Mouse (Mus musculus): ENCODE data around the gene Trip6.

The Trip6 gene

DNA sequence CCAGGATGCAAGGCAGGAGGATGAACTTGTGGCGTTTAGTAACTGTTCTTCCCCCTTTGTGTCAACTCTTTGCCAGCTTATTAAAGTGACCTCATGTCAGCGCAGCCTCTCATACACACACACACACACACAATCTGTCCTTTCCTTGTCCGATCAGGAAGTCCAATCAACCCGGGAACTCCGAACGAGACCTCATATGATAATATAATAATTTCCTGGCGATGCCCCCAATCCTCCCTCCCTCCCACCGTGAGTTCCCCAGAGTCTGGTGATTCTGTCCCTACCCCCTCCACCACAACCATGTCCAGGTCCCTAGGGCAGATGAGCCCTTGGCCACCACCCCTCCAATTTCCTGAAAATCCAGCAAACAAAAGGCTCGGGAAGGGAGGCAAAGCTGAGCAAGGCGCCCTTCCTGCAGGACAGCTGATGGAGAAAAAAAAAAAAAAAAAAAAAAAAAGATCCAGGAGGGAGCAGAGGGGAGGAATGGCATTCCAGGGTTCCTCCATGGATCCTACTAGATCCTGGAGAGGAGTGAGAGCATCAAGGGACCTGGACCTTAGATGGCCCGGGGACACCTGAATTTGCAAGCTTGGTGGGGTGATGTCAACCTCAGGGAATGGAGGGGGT lies 24.6 kb upstream of the Trip6 start:
- no peak for DNase-seq (ENCODE audit: low spot score in 2 of 2)

DNA sequence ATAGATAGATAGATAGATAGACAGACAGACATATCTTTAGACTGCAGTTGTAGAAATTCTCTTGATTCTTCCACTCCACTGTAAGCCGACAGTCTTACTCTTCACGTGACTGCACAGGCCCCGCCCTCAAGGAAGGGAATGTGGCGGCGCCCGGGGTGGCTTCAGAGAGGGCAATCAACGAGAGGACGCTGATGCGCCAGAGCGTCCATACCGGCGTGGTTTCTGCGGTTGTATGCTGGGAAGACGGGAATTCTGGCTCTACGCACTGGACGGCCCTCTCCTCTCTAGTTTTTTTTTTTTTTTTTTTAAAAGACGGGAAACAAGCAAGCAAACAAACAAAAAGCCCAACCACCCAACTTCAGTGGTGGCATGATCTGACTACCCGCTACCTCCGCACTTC lies 24.1 kb upstream of the Trip6 start:
- DNase-seq (ENCODE audit: low spot score in 2 of 2): peak; percentile 84 to 87

DNA sequence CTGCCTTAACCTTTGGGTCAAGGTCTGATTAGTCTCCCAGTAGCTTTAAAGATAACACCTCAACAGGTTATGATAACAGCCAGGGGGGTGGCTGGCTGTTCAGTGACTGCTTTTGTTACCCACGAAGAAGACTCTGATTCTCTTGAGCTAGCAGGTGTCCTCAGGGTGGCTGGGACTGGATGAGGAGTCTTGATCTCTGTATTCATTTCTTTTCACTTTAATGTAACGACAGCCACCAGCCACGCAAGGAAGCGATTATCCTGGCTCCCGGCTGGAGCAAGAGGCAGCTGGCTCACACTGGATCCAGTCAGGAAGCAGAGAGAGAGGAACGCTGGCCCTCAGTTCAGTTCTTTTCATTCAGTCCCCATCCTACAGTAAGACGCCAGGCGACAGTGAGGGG lies 23.0 kb upstream of the Trip6 start:
- no peak for DNase-seq (ENCODE audit: low spot score in 2 of 2)

DNA sequence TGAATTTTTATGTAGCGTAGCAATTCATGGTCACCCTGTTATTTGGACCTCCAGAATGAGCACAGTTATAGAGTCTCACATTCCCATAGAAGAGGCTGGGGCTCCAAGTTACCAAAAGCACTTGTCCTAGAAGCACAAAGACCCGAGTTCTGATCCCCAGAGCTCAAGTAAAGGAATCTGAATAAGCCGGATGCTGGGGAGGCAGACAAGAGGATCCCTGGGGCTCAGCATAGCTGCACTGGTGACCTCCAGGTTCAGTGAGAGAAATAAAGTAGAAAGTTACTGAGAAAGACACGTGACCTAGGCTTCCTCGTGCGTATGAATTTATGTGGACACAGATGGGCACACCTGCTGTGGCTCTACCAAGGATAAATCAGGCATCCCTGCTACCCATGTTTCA lies 20.9 kb upstream of the Trip6 start:
- no peak for DNase-seq (ENCODE audit: low spot score in 2 of 2)

DNA sequence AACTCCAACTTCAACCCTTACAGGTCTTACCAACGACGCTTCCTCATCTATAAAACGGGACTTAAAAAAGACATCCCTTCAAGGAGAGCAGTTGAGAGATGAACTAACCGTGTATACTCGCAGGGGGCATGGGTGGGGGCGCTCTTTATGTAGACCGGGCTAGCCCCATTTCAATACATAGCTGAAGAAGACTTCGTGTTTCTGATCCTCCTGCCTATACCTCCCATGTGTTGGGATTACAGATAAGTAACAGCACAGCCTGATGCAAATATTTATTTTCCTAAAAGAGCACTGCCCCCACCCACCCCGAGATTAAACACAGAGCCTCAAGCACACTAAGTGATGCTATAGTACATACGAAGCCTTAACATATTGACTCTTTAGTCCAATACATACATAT lies 20.1 kb upstream of the Trip6 start:
- no peak for DNase-seq (ENCODE audit: low spot score in 2 of 2)

DNA sequence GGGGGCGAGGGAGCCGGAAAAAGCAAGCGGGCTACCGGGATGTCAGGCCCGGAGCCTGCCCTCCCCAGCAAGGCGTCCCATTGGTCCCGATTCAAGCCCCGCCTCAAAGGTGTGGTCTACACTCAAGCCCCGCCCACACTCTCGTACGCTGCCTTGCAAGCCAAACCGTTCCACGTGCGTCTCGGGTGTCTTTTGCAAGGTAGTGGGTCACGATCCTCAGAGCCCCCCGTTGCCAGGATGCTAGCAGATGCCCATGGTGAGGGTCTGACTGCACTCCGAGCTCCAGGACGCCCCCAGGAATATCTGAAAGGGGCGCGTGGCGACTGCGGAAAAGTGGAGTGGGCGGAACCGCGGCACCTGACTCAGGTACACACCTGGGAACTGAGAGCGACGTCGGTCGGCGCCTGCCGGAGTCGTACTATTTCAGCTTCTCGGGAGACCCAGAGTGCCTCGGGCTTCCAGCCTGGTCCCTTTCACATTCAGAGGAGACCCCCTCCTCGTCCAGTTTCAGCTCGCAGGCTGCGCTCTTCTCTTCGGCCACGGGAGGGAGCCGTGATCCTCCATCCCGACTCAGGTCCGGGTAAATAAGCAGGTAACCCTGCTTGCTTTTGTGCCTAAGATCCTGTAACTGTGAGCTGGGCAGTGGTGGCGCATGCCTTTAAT lies 19.4 kb upstream of the Trip6 start, which contains the start of gene Slc12a9:
TSS of gene Slc12a9 (minus strand) at position 86 of the 663 bp plus-strand sequence.
- DNase-seq (ENCODE audit: low spot score in 2 of 2): peak; percentile 90 to 92

DNA sequence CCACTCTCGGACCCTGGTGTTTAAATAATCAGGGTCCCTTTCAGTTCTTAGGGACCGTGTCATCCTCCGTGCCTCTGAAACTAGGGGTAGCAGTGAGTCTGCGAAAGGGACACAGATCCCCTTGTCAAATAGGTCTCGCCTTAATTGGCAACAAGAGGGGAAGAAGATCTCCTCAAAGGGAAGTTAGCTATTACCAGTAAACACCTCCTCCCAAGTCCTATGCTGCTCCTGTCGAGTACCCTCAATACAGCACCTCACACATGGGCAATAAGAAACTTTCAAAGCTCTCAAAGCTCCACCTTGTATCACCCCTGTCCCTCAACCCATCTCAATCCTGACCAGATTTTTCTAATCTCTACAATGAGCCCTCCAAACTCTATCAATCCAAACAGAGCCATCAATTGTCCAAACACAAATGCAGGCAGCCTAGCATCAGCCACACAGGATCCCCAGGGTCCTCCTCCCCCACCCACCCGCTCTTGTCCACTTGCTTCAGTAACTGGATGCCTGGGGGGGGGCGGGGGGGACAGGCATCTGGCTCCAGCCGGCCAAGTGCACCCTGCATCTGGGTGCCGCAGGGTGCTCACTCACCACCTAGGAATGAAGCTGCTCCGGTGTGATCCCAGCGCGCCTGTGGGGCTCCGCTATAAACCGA lies 18.8 kb upstream of the Trip6 start:
- no peak for DNase-seq (ENCODE audit: low spot score in 2 of 2)

DNA sequence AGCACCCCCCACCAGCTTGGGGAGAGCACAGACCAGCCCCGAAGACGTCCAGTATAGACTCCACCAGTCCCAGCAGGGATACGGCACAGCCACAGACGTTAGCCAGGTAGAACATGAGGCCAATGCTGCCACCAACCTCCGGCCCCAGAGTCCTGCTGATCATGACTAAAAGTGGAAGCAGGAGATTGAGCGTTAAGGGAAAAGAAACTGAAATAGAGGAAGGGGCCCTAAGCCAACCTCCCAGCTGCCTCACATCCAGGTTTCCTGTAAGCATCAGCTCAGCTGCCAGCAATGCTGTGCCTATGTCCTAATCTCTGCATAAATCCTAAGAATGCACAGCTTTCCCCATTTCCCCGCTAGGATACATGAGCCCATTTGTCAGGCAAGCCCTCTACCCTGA lies 16.7 kb upstream of the Trip6 start:
- DNase-seq (ENCODE audit: low spot score in 2 of 2): no peak

DNA sequence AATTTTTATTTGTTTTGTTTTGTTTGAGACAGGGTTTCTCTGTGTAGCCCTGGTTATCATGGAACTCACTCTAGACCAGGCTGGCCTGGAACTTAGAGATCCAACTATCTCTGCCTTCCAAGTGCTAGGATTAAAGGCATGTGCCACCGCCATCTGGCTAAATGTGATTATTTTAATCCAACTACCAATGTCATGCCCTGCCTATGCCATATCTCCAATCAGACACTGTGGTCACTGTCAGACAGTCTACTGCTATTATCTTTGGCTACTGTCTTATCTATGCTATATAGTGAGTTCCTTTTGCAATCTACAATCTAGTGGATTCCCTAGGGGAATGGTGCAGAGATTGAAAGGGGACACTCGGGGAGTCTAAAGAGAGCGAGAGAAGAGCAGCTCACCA lies 6.8 kb upstream of the Trip6 start:
- no peak for DNase-seq (ENCODE audit: low spot score in 2 of 2)

DNA sequence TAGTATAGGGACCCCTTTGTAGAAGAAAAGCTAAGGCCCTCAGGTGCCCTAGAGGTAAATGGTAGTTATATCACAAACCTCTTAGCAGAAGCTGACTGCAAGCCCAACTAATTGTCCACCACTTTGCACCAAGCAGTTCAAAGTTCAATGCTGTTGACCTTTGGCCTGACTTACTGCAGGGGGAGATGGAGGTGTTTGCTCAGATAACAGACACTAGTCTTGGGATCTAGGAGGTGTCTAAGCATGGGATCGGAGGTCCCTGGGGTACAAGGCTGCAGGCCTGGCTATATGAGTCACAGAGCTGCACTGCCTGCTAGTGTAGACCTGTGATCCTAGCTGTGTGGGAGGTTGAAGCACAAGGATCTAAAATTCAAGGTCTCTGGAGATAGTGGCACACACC lies 4.4 kb upstream of the Trip6 start:
- DNase-seq (ENCODE audit: low spot score in 2 of 2): no peak

DNA sequence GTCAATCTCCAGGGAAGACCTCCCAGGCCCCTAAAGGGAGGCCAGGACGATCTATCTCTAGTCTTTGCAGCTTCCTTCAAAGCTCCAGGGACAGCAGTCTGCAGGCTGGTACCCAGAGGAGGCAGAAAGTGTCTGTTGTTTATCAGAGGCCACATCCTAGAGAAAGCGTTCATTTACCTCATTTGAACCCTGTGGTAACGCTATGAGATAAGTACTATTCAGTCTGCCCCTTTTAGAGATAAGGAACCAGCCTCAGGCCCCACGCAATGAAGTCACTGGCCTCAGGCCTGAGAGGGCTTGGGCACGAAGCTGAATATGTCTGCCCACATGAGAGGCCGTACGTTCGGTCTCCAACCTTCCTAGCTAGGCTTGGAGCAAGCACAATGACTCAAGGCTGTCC lies 3.2 kb upstream of the Trip6 start:
- DNase-seq (ENCODE audit: low spot score in 2 of 2): no peak

DNA sequence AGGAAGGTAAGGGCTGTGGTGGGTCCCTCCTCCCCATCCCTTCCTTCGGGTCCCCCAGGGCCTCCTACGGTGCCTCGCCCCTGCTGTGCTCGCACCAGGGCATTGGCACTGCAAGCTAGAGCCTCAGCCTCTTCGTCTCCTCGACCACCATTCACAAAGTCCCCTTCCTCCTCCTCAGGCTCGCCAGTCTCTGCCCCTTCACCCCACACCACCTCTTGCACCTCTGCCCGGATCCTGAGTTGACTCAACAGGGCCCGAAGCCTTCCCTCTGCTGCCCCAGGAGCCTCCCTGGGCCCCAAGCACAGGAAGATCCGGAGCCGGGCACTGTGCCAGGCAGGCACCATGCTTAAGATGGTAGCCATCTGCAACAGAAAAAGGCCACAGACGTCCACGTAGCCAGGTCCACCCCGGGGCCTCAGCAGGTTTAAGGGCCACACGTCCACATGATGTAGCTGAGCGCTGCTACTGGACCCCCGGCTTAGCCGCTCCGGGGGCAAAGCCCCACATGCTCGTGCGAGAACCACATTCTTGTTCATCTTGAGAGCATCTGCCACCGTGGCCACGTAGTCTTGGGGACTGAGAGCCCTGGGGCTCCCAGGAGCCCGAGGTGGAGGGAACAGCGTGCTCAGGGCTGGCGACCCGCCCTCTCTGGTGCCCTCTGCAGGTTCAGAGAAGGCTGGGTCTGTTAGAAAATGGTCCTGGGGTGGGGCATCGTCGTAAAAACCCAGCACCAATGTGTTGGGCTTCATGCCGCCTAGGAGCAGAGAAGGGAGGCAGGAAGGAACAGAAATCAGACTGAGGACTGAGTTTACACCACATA lies 1.1 kb upstream of the Trip6 start:
- no peak for DNase-seq (ENCODE audit: low spot score in 2 of 2)

DNA sequence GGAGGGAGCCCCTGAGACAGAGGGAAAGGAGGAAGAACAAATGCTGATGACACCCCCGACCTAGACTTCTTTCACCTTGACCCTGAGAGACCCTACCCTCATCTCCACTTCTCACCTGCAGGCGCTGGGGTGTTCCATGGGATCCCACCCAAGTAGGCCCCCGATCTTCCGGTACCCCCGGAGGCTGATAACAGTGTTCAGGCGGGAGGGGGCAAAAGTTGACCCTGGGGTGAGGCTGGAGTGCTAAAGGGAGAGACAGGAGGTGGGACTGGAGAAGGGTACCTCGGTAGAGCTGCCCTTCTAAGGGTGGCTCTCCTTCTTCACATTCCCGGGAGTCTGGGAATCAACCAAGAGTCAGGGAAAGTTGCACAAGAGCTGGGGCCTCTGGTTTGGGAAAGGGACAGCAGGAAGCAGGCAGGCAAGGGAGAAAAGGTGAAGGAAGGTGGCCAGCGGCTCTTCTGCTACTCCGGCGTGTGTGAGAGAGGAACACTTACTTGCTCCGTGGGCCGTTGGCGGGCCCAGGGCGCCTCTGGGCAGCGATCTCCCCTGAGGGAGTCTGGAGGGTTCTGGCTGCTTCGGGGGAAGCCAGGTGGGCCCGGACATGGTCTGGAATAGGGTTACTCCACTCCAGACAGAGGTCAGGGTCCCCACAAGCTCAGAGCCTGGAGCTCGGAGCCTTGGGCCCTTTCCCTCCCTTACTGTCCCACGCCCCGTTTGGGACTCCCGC lies 575 bp downstream of the Trip6 start:
- no peak for DNase-seq (ENCODE audit: low spot score in 2 of 2)

DNA sequence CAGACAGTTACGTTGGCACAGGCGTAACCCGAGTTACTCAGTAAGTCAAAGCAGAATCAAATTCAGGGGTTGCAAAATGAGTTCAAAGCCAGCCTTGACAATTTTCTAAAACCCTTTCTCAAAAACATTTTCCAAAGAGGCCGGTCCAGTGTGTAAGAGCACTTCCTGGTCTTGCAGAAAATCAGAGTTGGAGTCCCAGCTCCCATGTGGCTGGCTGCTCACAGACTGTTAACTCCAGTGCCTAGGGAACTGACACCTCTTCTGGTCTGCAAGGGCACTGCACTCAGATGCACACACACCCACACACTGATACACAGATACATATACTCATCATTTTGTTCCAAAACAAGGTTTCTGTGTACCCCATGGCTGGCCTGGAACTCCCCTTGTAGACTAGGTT lies 5.8 kb downstream of the Trip6 start:
- no peak for DNase-seq (ENCODE audit: low spot score in 2 of 2)

DNA sequence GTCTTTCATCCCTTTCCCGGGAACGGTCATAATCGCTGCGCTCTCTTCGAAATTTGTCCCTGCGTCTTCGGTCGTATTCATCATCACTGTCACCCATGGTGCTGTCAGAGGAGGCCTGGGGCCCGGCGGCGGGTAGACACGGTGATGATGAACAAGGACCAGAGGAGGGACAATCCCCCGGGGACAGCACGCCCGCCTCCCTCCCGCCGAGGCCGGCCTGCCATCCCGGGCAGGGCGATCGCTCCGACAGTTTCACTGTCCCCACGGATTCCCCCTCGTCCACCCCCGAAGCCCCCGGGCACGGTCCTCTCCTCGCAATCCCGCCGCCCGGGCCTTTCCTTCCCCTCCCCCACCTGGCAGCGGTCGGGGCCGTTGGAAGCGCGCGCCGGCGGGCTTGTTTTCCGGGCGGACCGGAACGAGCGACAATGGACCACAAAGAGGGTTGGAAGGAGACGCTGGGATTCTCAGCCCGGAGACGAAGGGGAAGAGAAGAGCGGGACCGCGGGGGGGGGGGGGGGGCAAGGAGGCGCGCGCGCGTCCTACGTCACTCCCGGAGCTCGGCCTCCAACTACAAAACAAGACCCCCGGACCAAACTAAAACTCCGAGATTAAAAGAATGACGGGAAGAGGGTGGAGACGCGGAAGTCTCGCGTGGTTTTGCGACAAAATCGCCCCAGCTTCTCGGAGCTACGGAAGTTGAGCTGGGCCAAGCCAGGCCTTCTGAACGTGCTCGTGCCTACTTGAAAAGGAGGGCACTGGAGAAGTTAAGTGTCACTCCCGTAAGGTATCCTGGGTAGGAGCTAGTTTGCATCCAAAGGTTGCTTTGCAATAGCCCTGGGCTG lies 6.9 kb downstream of the Trip6 start, which contains the start of gene Srrt:
TSS of gene Srrt (minus strand) at position 604 of the 842 bp plus-strand sequence.
- DNase-seq (ENCODE audit: low spot score in 2 of 2): peak; percentile 89 to 91

DNA sequence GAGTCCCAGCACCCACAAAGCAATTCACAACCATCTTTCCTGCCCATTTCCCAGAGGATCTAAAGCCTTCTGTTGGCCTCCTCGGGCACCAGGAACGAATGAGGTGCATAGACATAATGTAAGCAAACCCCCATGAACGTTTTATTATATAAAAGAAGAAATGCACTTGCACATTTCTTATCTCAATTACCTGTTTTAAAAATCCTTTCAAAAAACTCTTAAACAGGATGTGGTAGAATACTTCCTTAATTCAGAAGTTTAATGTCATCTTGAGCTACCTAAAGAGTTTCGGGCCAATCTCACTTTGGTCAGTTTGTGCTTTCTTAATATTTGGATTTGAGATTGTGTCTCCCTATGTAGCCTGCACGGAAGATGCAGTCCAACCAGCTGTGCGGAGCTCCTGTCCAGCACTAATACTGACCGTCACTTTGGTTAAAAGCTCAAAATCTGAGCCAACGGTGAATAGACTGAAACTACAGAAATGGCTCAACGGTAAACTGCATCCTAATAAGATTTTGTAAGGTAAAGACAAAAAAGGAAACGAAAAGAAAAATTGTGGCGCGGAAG lies 7.7 kb downstream of the Trip6 start:
- DNase-seq (ENCODE audit: low spot score in 2 of 2): no peak

DNA sequence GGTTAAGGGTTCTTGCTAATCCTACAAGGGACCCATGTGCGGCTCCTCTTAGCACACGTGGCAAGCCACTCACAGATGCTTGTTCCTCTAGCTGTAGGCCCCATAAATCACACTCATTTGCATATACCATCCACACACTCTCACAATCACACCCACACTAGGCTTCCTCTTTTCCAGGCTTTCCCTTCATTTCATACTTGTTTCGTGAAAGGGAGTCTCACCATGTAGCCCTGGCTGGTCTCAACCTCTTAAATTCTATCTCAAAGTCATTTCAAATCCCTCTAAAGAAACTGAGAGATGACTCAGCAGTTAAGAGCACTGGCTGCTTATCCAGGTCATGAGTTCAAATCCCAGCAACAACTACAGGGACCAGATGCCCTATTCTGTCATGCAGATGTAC lies 8.4 kb downstream of the Trip6 start:
- DNase-seq (ENCODE audit: low spot score in 2 of 2): no peak

DNA sequence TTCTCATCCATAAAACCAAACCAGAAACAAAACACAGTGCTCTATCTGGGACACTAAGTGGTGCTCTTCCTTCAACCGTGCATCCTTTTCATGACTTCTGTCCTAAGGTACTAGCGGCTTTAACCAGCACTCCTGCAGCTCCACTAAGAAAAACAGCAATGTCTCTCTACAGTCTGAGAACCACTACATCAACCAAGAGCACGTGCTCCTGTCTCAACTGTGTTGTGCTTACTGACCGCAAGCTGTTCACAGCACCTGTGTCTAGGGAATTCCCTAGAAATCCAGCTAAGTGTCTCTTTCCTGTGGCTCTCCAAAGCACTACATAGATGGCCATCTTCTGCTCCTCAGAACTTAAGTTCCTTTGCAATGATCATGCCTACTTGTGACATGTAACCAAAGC lies 9.4 kb downstream of the Trip6 start:
- DNase-seq (ENCODE audit: low spot score in 2 of 2): no peak

DNA sequence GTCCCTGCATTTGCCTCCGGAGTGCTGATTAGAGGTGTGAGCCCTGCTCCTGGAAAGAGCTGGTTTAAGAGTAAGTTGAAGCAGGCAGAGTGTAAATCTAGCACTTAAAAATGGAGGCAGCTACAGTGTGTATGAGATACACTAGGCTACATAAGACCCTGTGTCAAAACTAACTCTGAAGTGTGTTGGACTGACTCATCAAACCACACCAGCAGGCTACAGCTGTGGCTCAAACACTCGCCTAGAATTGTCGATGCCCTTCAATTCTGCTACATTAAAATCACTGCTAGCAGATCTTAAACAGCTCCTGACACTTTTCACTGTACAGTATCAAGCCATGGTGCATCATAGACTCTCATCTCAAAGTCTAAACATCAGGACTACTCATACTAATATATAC lies 10.0 kb downstream of the Trip6 start:
- DNase-seq (ENCODE audit: low spot score in 2 of 2): no peak

DNA sequence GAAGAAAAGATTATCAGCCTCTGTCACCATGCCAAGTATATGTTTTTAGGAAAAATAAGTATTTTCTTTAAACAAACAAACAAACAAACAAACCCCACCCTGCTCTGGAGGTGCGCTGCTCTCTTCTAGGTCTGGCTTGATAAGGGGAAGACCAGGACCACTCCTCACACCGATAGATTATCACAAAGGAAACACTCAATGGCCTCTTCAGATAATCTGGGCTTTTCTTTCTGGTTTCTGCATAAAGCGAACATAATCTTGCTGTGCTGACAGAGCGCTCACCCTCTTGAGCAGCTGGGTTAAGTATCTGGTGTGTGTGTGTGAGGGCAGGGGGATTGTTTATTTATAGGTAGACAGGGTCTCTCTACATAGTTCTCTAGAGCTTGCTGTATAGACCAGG lies 10.6 kb downstream of the Trip6 start:
- no peak for DNase-seq (ENCODE audit: low spot score in 2 of 2)

Data from frontal cortex, postnatal 10 days (tissue).